Mouse (Mus musculus): ENCODE data around the gene Brd4. TPM values are rescaled to one million over a fixed set of nuclear protein-coding genes. Genes with fewer than 3 reads are reported as not detected.

The Brd4 gene
- polyA plus RNA-seq, 1 experiment from 2014 or later = 64.2 TPM

- under 1% methylated on average over 30 of the region's 43 CpGs for WGBS
- Histone ChIP-seq H3K27ac (replicated peaks) (peak overlapping the region; percentile 82), H3K4me2 (peak overlapping the region; percentile 92), H3K27me3 (replicated peaks) (peaks cover 36% of the 10 kb centered on the region), H3K9ac (peak overlapping the region; percentile 92), H3K4me1 (peaks cover 49% of the 10 kb centered on the region), H3K4me3 (peak overlapping the region; percentile 81), H3K9me3 (no peaks in the 10 kb centered on the region), H3K36me3 (no peaks in the 10 kb centered on the region)
- peak; percentile 38; the same call in 1 of the 2 replicates for ATAC-seq (ENCODE audit: extremely low read depth, insufficient number of reproducible peaks, low FRiP score, low TSS enrichment)
Measured at GRCm38 (mm10) chr17:32165803-32166595, 118.5 kb downstream of the Brd4 start.

DNA sequence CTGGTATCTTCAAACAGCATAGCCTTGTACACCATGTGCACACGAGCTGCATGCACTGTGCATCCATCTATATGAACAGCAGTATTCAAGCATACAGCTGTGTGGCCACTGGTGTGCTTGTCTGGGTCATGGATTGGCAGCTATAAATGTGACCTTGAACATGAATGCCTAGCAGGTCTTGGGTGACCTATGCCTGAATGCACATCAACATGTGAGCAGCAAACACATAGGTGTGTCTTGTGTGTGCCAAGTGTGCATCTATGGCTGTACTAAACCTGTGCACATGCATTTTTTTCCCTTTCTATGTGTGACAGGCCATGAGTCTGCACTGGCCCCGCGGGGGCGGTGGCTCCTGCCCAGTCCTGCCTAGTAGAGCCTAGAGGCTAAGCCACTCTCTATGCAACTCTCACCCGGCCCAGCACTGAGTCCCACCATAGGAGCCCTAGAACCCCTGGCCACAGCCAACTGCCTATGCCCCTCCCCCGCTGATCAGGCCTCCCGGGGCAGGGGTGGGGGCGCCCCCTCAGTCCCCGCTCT, 119.2 kb downstream of the Brd4 start:
- Histone ChIP-seq H3K27ac (replicated peaks) (peak overlapping the region; percentile 82), H3K4me3 (peak overlapping the region; percentile 81), H3K27me3 (replicated peaks) (peaks cover 36% of the 10 kb centered on the region), H3K4me1 (peaks cover 51% of the 10 kb centered on the region), H3K4me2 (peak overlapping the region; percentile 92), H3K9me3 (no peaks in the 10 kb centered on the region), H3K36me3 (no peaks in the 10 kb centered on the region), H3K9ac (peak overlapping the region; percentile 92)
- ATAC-seq (ENCODE audit: extremely low read depth, insufficient number of reproducible peaks, low FRiP score, low TSS enrichment) = peak; percentile 30; the same call in 1 of the 2 replicates
- WGBS = 7% methylated on average over 8 of the region's 9 CpGs

GRCm38 (mm10) chr17:32164780-32165179, 119.7 kb downstream of the Brd4 start:
- Histone ChIP-seq H3K27ac (replicated peaks) (0 out of 2 replicates have a peak overlapping the region, but pooled peaks have one; percentile 2), H3K4me2 (peak overlapping the region; percentile 92), H3K9me3 (no peaks in the 10 kb centered on the region), H3K27me3 (replicated peaks) (peaks cover 36% of the 10 kb centered on the region), H3K4me3 (no peak overlapping the region), H3K9ac (no peak overlapping the region), H3K4me1 (peaks cover 45% of the 10 kb centered on the region), H3K36me3 (no peaks in the 10 kb centered on the region)
- no peak for ATAC-seq (ENCODE audit: extremely low read depth, insufficient number of reproducible peaks, low FRiP score, low TSS enrichment)

DNA sequence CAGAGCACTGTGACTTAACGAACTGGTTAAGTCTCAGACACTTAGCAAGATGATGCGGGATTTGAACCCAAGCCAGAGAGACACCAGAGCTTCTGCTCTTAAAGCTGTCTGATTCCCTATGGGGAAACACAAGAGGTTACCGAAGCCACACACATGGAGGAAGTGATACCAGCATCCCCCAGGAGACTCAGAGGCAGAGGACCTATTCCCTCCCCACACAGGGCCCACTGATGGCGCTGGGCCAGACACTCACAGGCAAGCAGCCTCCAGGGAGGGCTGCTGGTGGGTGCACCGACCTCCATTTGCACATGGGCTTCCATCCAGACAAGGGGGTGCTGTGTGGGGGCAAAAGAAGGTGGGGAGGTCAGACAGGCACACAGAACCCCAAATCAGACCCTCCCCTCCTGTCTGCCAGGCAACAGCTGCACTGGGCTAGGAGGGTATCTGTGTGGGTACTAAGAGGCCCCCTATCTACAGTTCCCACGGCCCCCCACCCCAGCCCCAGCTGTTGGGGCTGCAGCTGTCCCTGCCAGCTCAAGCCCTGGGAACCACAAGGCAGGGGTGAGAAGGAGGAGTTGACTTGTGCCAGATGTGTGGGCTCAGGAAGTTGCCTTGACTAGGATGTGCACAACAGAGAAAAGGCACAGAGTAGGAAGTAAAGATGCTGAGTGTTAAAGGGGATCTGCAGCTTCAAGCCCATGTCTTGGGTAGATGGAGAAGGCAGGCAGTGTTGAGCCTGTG, 120.4 kb downstream of the Brd4 start:
- no peaks in the 10 kb centered on the region for H3K36me3 ChIP-seq
- ATAC-seq (ENCODE audit: extremely low read depth, insufficient number of reproducible peaks, low FRiP score, low TSS enrichment) = no peak
- H3K4me2 ChIP-seq = peak overlapping the region; percentile 22; the same call in 1 of the 2 replicates
- 0 out of 2 replicates have a peak overlapping the region, but pooled peaks have one; percentile 2 for H3K27ac ChIP-seq (replicated peaks)
- peaks cover 40% of the 10 kb centered on the region for H3K4me1 ChIP-seq
- no peak overlapping the region for H3K4me3 ChIP-seq
- H3K27me3 ChIP-seq (replicated peaks) = peaks cover 36% of the 10 kb centered on the region
- 57% methylated on average over 6 of the region's 6 CpGs for WGBS
- H3K9me3 ChIP-seq = no peaks in the 10 kb centered on the region
- peak overlapping the region; percentile 17; the same call in 1 of the 2 replicates for H3K9ac ChIP-seq

DNA sequence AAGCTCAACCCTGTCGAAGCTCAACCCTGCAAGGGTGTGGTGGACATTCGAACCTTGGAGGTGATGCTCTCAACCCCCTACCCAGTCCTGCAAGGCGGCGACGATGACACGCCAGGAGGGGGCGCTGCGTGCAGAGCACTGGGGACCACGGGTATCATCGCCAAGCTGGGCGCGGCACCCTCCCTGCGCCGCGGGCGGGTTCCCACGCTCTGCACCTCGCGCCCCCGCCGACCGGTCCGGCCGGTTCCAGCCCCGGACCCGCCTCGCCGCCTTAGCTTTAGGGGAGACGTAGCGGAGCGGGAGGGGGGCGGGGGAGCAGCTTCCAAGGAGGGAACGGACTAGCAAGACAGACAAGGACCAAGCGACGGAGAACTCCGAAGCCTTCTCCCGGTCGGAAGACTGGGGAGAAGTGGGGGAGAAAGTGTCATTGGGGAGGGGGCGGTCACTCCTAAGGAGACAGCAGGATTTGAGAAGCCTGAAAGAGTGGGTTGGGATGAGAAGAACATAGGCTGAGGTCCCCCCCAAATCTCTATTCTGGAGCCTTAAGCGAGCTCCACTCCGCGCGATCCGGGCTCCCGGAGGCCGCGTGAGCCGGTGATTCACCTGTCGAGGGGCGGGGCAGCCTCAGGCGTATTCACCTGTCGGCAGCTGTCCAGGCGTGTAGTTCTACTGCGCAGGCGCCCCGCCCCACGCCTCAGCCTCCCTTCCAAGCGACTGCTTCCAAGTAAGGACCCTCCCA, 122.2 kb downstream of the Brd4 start:
- no peak overlapping the region for H3K27ac ChIP-seq (replicated peaks)
- H3K9ac ChIP-seq = peak overlapping the region; percentile 81
- ATAC-seq (ENCODE audit: extremely low read depth, insufficient number of reproducible peaks, low FRiP score, low TSS enrichment) = no peak
- peaks cover 40% of the 10 kb centered on the region for H3K4me1 ChIP-seq
- H3K4me3 ChIP-seq = peak overlapping the region; percentile 61
- peak overlapping the region; percentile 97 for H3K4me2 ChIP-seq
- WGBS = 3% methylated on average over 58 of the region's 58 CpGs
- H3K9me3 ChIP-seq = no peaks in the 10 kb centered on the region
- peaks cover 14% of the 10 kb centered on the region for H3K36me3 ChIP-seq
- peaks cover 31% of the 10 kb centered on the region for H3K27me3 ChIP-seq (replicated peaks)

- no peak for ATAC-seq (ENCODE audit: extremely low read depth, insufficient number of reproducible peaks, low FRiP score, low TSS enrichment)
- H3K9me3 ChIP-seq = no peaks in the 10 kb centered on the region
- peaks cover 31% of the 10 kb centered on the region for H3K27me3 ChIP-seq (replicated peaks)
- H3K27ac ChIP-seq (replicated peaks) = no peak overlapping the region
- H3K4me2 ChIP-seq = no peak overlapping the region
- peaks cover 22% of the 10 kb centered on the region for H3K36me3 ChIP-seq
- no peak overlapping the region for H3K9ac ChIP-seq
- H3K4me1 ChIP-seq = peaks cover 36% of the 10 kb centered on the region
- H3K4me3 ChIP-seq = no peak overlapping the region
- 72% methylated on average over 4 of the region's 4 CpGs for WGBS
Measured at GRCm38 (mm10) chr17:32160882-32161281, 123.6 kb downstream of the Brd4 start.

- Histone ChIP-seq H3K9ac (no peak overlapping the region), H3K27ac (replicated peaks) (no peak overlapping the region), H3K4me1 (peaks cover 18% of the 10 kb centered on the region), H3K4me2 (no peak overlapping the region), H3K27me3 (replicated peaks) (peaks cover 24% of the 10 kb centered on the region), H3K4me3 (no peak overlapping the region), H3K9me3 (no peaks in the 10 kb centered on the region), H3K36me3 (peaks cover 42% of the 10 kb centered on the region)
- ATAC-seq (ENCODE audit: extremely low read depth, insufficient number of reproducible peaks, low FRiP score, low TSS enrichment) = no peak
- WGBS = 89% methylated on average over 13 of the region's 13 CpGs
Measured at GRCm38 (mm10) chr17:32158841-32159240, 125.7 kb downstream of the Brd4 start.

- Histone ChIP-seq H3K4me1 (peaks cover 4% of the 10 kb centered on the region), H3K9ac (no peak overlapping the region), H3K4me3 (no peak overlapping the region), H3K27me3 (replicated peaks) (no peaks in the 10 kb centered on the region), H3K4me2 (no peak overlapping the region), H3K27ac (replicated peaks) (no peak overlapping the region), H3K36me3 (peaks cover 84% of the 10 kb centered on the region), H3K9me3 (no peaks in the 10 kb centered on the region)
- 89% methylated on average over 8 of the region's 8 CpGs for WGBS
- no peak for ATAC-seq (ENCODE audit: extremely low read depth, insufficient number of reproducible peaks, low FRiP score, low TSS enrichment)
Measured at GRCm38 (mm10) chr17:32146718-32147117, 137.8 kb downstream of the Brd4 start.

Other genes with a start within 250 kb of the Brd4 start
- 34.8 and 42.1 TPM in 2 replicates for gene Rrp1b, start 248.6 kb downstream of the Brd4 start, polyA plus RNA-seq (2015; fragmentation: Nextera tagmentation; extraction: Ambion mirVana)
- gene Hsf2bp, start 248.4 kb downstream of the Brd4 start, polyA plus RNA-seq (2015; fragmentation: Nextera tagmentation; extraction: Ambion mirVana) = 0.15 and 0.41 TPM in 2 replicates
- 5.7 and 5.9 TPM in 2 replicates for gene Notch3, start 117.9 kb downstream of the Brd4 start, polyA plus RNA-seq (2015; fragmentation: Nextera tagmentation; extraction: Ambion mirVana)
- 0.11 TPM in 1 of 2 replicates, not detected in the other for gene Ephx3, start 95.2 kb downstream of the Brd4 start, polyA plus RNA-seq (2015; fragmentation: Nextera tagmentation; extraction: Ambion mirVana)
- 65.8 and 67.8 TPM in 2 replicates for gene Akap8, start 36.5 kb upstream of the Brd4 start, polyA plus RNA-seq (2015; fragmentation: Nextera tagmentation; extraction: Ambion mirVana)
- gene Akap8l, start 65.9 kb upstream of the Brd4 start, polyA plus RNA-seq (2015; fragmentation: Nextera tagmentation; extraction: Ambion mirVana) = 83.9 and 84.3 TPM in 2 replicates
- gene Wiz, start 104.7 kb upstream of the Brd4 start, polyA plus RNA-seq (2015; fragmentation: Nextera tagmentation; extraction: Ambion mirVana) = 10.9 and 12.4 TPM in 2 replicates
- 0.49 and 1.1 TPM in 2 replicates for gene Rasal3, start 118.9 kb upstream of the Brd4 start, polyA plus RNA-seq (2015; fragmentation: Nextera tagmentation; extraction: Ambion mirVana)
- gene Pglyrp2, start 139.4 kb upstream of the Brd4 start, polyA plus RNA-seq (2015; fragmentation: Nextera tagmentation; extraction: Ambion mirVana) = 0.09 and 0.16 TPM in 2 replicates
- 0.15 and 0.38 TPM in 2 replicates for gene Cyp4f39, start 168.0 kb upstream of the Brd4 start, polyA plus RNA-seq (2015; fragmentation: Nextera tagmentation; extraction: Ambion mirVana)
- gene Cyp4f17, start 221.3 kb upstream of the Brd4 start, polyA plus RNA-seq (2015; fragmentation: Nextera tagmentation; extraction: Ambion mirVana) = 6.4 and 7.5 TPM in 2 replicates